Mouse (Mus musculus) heart, embryonic 16.5 days (tissue): Measurements from ENCODE around the gene Eif3a. TPM values are rescaled to one million over a fixed set of nuclear protein-coding genes. Genes with fewer than 3 reads are reported as not detected.

Source experiments
- ATAC-seq: fragments of 200-750 bp; cut with Nextera tagmentation; replicated peaks from 2 replicates; pipeline ENCODE4 v1.8.0; 2017; ENCODE audit warnings: moderate number of reproducible peaks; ENCODE audit not compliant: insufficient read depth, low FRiP score; ENCODE audit errors: extremely low read depth
- H3K27ac ChIP-seq: fragments of 300-500 bp; sonication (generic); 2 replicates; pipeline ENCODE4 v1.5.1; 2014; ENCODE audit warnings: mild to moderate bottlenecking, low read length, control low read depth, moderate library complexity
- H3K27me3 ChIP-seq: fragments of 300-500 bp; sonication (generic); 2 replicates; pipeline ENCODE4 v1.6.1; 2014; ENCODE audit warnings: low read length, mixed read lengths; ENCODE audit not compliant: control insufficient read depth, insufficient read depth
- H3K36me3 ChIP-seq: fragments of 300-500 bp; sonication (generic); 2 replicates; pipeline ENCODE4 v1.6.1; 2014; ENCODE audit not compliant: control insufficient read depth, insufficient read depth
- H3K4me1 ChIP-seq: fragments of 300-500 bp; sonication (generic); 2 replicates; pipeline ENCODE4 v1.6.1; 2014; ENCODE audit warnings: low read length, mixed read lengths; ENCODE audit not compliant: control insufficient read depth, insufficient read depth
- H3K4me2 ChIP-seq: fragments of 300-500 bp; sonication (generic); 2 replicates; pipeline ENCODE4 v1.6.1; 2014; ENCODE audit warnings: low read depth, mild to moderate bottlenecking, control low read depth, low read length
- H3K4me3 ChIP-seq: fragments of 300-500 bp; sonication (generic); 2 replicates; pipeline ENCODE4 v1.5.1; 2014; ENCODE audit warnings: mild to moderate bottlenecking, control low read depth, low read length
- H3K9ac ChIP-seq: fragments of 300-500 bp; sonication (generic); 2 replicates; pipeline ENCODE4 v1.6.1; 2014; ENCODE audit warnings: low read length, control low read depth
- H3K9me3 ChIP-seq: fragments of 300-500 bp; sonication (generic); replicated peaks from 2 replicates; pipeline ENCODE4 v1.6.1; 2016; ENCODE audit warnings: low read length; ENCODE audit not compliant: control insufficient read depth
- WGBS: fragments of 180-500 bp; shearing (Covaris S2); extraction: QIAGEN DNeasy Blood & Tissue Kit; methylation state at CpG from one replicate; pipeline ENCODE4 v1.1.7; 2014; 5-methylcytosine and 5-hydroxymethylcytosine counted together
- polyA plus RNA-seq: library from polyadenylated mRNA; unstranded; fragments of >200 nt; fragmentation: Nextera tagmentation; extraction: Ambion mirVana; gene quantifications from 2 replicates; pipeline ENCODE4 v1.2.1, GENCODE M21; 2015

Gene Eif3a
- polyA plus RNA-seq = 102 and 110 TPM in 2 replicates

GRCm38 (mm10) chr19:60790551-60791161 lies at the start of gene Eif3a:
Gene Eif3a, minus strand, starts transcription at chr19:60790658.
- ATAC-seq = peak; percentile 92
- H3K4me1 ChIP-seq = peaks cover 20% of the 10 kb centered on the region
- H3K4me2 ChIP-seq = peak within 1 kb of the TSS; percentile 71
- H3K4me3 ChIP-seq = peak within 1 kb of the TSS; percentile 81
- peak within 1 kb of the TSS; percentile 99 for H3K27ac ChIP-seq
- no peaks in the 10 kb centered on the region for H3K36me3 ChIP-seq
- peak within 1 kb of the TSS; percentile 95 for H3K9ac ChIP-seq
- under 1% methylated on average over 56 of the region's 57 CpGs for WGBS
- H3K27me3 ChIP-seq = no peaks in the 10 kb centered on the region
- H3K9me3 ChIP-seq = no peaks in the 10 kb centered on the region

- no peak; the same call in 1 of the 2 replicates for ATAC-seq
- H3K9ac ChIP-seq = no peak overlapping the region
- H3K9me3 ChIP-seq = no peaks in the 10 kb centered on the region
- no peak overlapping the region for H3K27ac ChIP-seq
- no peak overlapping the region for H3K4me3 ChIP-seq
- H3K4me1 ChIP-seq = 0 out of 2 replicates have a peak, but pooled peaks cover 2% of the 10 kb centered on the region
- no peaks in the 10 kb centered on the region for H3K27me3 ChIP-seq
- WGBS = 26% methylated on average over 1 of the region's 1 CpGs
- peaks cover 28% of the 10 kb centered on the region for H3K36me3 ChIP-seq
- no peak overlapping the region for H3K4me2 ChIP-seq
These were observed 47.3 kb upstream of the Eif3a start for GRCm38 (mm10) chr19:60837747-60838146.

GRCm38 (mm10) chr19:60818677-60819076 lies 28.2 kb upstream of the Eif3a start:
- Histone ChIP-seq H3K36me3 (peaks cover 30% of the 10 kb centered on the region), H3K4me3 (no peak overlapping the region), H3K27me3 (no peaks in the 10 kb centered on the region), H3K9ac (no peak overlapping the region), H3K4me2 (no peak overlapping the region), H3K27ac (no peak overlapping the region), H3K4me1 (no peaks in the 10 kb centered on the region), H3K9me3 (no peaks in the 10 kb centered on the region)
- no peak for ATAC-seq
- WGBS = 87% methylated on average over 6 of the region's 6 CpGs

GRCm38 (mm10) chr19:60813133-60813532 lies 22.7 kb upstream of the Eif3a start:
- Histone ChIP-seq H3K27ac (no peak overlapping the region), H3K4me3 (no peak overlapping the region), H3K36me3 (peaks cover 8% of the 10 kb centered on the region), H3K9me3 (no peaks in the 10 kb centered on the region), H3K4me1 (peaks cover 12% of the 10 kb centered on the region), H3K9ac (no peak overlapping the region), H3K4me2 (no peak overlapping the region), H3K27me3 (no peaks in the 10 kb centered on the region)
- WGBS = 94% methylated on average over 6 of the region's 6 CpGs
- ATAC-seq = no peak

GRCm38 (mm10) chr19:60812036-60812389 lies 21.6 kb upstream of the Eif3a start:
- peak overlapping the region; percentile 83 for H3K4me2 ChIP-seq
- WGBS = 16% methylated on average over 10 of the region's 10 CpGs
- H3K9ac ChIP-seq = peak overlapping the region; percentile 83
- H3K36me3 ChIP-seq = peaks cover 5% of the 10 kb centered on the region
- H3K4me1 ChIP-seq = peaks cover 12% of the 10 kb centered on the region
- H3K27me3 ChIP-seq = no peaks in the 10 kb centered on the region
- 0 out of 2 replicates have a peak, but pooled peaks have one; percentile 10 for ATAC-seq
- H3K4me3 ChIP-seq = peak overlapping the region; percentile 76
- H3K27ac ChIP-seq = peak overlapping the region; percentile 77
- no peaks in the 10 kb centered on the region for H3K9me3 ChIP-seq

- Histone ChIP-seq H3K27me3 (no peaks in the 10 kb centered on the region), H3K4me2 (peak within 1 kb of the TSS; percentile 83), H3K4me3 (peak within 1 kb of the TSS; percentile 76), H3K9me3 (no peaks in the 10 kb centered on the region), H3K9ac (peak within 1 kb of the TSS; percentile 83), H3K4me1 (peaks cover 12% of the 10 kb centered on the region), H3K27ac (peak within 1 kb of the TSS; percentile 77), H3K36me3 (peaks cover 5% of the 10 kb centered on the region)
- 2% methylated on average over 45 of the region's 45 CpGs for WGBS
- ATAC-seq = peak; percentile 99
These were observed 20.9 kb upstream of the Eif3a start, which contains the start of gene Fam45a for GRCm38 (mm10) chr19:60811098-60812035. Gene Fam45a, plus strand, starts transcription at chr19:60811585.

GRCm38 (mm10) chr19:60809927-60810326 lies 19.5 kb upstream of the Eif3a start:
- H3K27me3 ChIP-seq = no peaks in the 10 kb centered on the region
- no peaks in the 10 kb centered on the region for H3K9me3 ChIP-seq
- ATAC-seq = no peak
- WGBS = 61% methylated on average over 2 of the region's 2 CpGs
- H3K4me3 ChIP-seq = no peak overlapping the region
- H3K4me2 ChIP-seq = no peak overlapping the region
- H3K4me1 ChIP-seq = peaks cover 12% of the 10 kb centered on the region
- H3K9ac ChIP-seq = no peak overlapping the region
- H3K27ac ChIP-seq = no peak overlapping the region
- peaks cover under 1% of the 10 kb centered on the region for H3K36me3 ChIP-seq

- no peak overlapping the region for H3K4me2 ChIP-seq
- H3K27me3 ChIP-seq = no peaks in the 10 kb centered on the region
- WGBS = 45% methylated on average over 2 of the region's 2 CpGs
- no peaks in the 10 kb centered on the region for H3K36me3 ChIP-seq
- H3K4me1 ChIP-seq = no peaks in the 10 kb centered on the region
- ATAC-seq = no peak
- no peaks in the 10 kb centered on the region for H3K9me3 ChIP-seq
- no peak overlapping the region for H3K9ac ChIP-seq
- no peak overlapping the region for H3K4me3 ChIP-seq
- H3K27ac ChIP-seq = no peak overlapping the region
These were observed 14.4 kb upstream of the Eif3a start for GRCm38 (mm10) chr19:60804903-60805302.
